Mouse (Mus musculus): Measurements from ENCODE around the gene 2310033P09Rik.

Gene 2310033P09Rik

DNA sequence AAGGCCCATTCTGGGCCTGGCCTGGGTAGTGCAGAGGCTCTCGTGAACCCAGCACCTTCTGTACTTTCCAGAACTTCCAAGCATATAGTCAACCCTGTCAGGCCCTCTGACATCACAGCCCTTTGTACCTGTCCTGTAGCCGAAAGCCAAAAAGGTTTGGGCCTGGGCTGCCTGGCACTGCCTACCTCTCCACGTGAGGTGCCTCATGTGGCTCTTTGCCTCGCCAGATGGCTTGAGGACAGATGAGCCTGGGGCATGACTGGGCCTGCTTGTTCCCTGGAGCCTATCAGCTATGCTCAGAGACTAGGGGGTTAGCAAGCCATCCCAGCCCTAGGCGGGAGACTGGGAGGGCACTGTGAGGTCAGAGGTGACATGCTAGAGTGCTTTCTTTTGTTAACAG lies 22.6 kb upstream of the 2310033P09Rik start:
- Histone ChIP-seq H3K4me3 (replicated peaks; ENCODE audit: low read length) (no peak overlapping the region), H3K9me3 (ENCODE audit: low read length) (no peaks in the 10 kb centered on the region), H3K36me3 (ENCODE audit: insufficient read depth, low read length) (peaks cover 79% of the 10 kb centered on the region), H3K27me3 (ENCODE audit: insufficient read depth, low read length) (no peaks in the 10 kb centered on the region), H3K4me1 (replicated peaks; ENCODE audit: low read depth, low read length) (peaks cover 56% of the 10 kb centered on the region)
- no peak for TF ChIP-seq NANOG (IDR thresholded peaks at IDR 0.05; ENCODE audit: borderline replicate concordance, low read length)
- TF ChIP-seq POU5F1 (IDR thresholded peaks at IDR 0.05; ENCODE audit: borderline replicate concordance, low read length): no peak
- no peak for TF ChIP-seq CTCF (conservative IDR thresholded peaks at IDR 0.05; ENCODE audit: low read length)

DNA sequence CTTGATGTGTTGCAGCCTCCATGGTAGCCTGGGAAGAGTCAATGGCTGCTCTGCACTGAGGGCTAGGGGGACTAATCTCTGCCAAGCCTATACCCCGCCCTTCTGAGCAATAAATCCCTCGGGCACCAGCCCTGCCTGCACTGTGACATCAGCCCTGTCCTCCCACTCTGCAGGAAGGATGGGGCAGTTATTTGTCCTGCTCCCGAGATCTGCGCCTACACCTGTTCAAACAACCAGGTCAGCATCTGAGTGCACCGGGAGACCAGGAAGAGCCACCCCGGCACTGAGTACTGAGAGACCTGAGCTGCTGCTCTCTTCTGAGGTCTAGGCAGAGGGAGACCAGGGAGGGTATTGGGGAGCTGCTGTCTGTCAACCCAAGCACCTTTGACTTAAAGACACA lies 20.4 kb upstream of the 2310033P09Rik start:
- Histone ChIP-seq H3K27me3 (ENCODE audit: insufficient read depth, low read length) (no peaks in the 10 kb centered on the region), H3K9me3 (ENCODE audit: low read length) (no peaks in the 10 kb centered on the region), H3K36me3 (ENCODE audit: insufficient read depth, low read length) (peaks cover 67% of the 10 kb centered on the region), H3K4me3 (replicated peaks; ENCODE audit: low read length) (no peak overlapping the region), H3K4me1 (replicated peaks; ENCODE audit: low read depth, low read length) (peaks cover 65% of the 10 kb centered on the region)
- TF ChIP-seq CTCF (conservative IDR thresholded peaks at IDR 0.05; ENCODE audit: low read length) (no peak), POU5F1 (IDR thresholded peaks at IDR 0.05; ENCODE audit: borderline replicate concordance, low read length) (no peak), NANOG (IDR thresholded peaks at IDR 0.05; ENCODE audit: borderline replicate concordance, low read length) (no peak)

DNA sequence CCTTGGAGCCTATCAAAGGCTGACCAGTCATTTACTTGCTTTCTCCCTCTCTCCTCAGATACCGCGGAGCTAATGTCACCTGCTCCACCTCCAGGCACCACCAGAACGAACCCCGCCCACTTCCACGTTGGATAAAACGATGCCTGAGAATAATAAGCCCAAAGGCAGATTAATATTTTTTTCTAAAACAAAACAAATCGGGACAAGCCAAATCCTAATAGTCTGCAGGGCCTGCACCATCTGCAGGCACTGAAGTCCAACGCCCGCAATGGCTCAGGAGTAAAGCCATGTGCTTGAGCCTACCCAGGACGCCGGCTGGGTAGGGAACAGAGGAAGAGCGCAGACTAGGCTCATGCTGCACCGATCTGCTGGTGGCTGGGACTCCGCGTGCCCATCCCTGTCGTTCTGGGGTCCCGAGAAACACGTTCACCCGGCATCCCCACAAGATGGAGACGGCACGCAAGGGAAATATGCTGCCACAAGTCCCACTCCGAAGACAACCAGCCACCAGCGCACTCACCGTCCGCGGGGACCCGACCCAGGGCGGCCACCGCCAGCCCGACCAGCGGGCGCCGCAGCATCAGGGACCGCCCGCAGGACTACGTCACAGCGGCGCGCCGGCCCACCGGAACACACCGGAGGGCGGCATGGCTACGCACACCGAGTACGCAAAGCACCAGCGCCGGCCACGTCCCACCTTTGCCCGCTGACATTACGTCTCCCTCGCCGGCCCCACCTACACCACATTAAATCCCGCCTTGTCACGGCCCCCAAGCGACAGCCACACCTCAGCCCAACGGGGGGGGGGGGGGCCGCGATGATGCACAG lies 16.7 kb upstream of the 2310033P09Rik start:
- no peaks in the 10 kb centered on the region for H3K9me3 ChIP-seq (ENCODE audit: low read length)
- peaks cover 30% of the 10 kb centered on the region for H3K36me3 ChIP-seq (ENCODE audit: insufficient read depth, low read length)
- peaks cover 51% of the 10 kb centered on the region for H3K4me1 ChIP-seq (replicated peaks; ENCODE audit: low read depth, low read length)
- TF ChIP-seq NANOG (IDR thresholded peaks at IDR 0.05; ENCODE audit: borderline replicate concordance, low read length) (no peak), POU5F1 (IDR thresholded peaks at IDR 0.05; ENCODE audit: borderline replicate concordance, low read length) (no peak), CTCF (conservative IDR thresholded peaks at IDR 0.05; ENCODE audit: low read length) (no peak)
- H3K4me3 ChIP-seq (replicated peaks; ENCODE audit: low read length): peak overlapping the region; percentile 90
- peaks cover 9% of the 10 kb centered on the region for H3K27me3 ChIP-seq (ENCODE audit: insufficient read depth, low read length)

DNA sequence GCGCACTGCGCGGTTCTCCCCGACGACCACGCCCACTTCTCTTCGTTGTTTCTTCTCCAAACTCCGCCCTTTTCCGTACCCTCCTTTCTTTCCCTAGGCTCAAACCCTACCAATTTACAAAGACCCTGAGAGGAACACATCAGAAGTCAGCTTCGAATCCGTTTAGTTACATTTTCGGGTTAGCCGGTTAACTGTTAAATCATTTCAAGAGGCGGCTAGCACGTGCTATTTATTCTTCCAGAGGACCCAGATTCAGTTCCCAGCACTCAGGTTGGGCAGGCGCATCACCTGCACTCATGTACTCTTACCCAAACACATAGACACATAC lies 16.1 kb upstream of the 2310033P09Rik start, which contains the start of gene Guk1:
Gene Guk1, minus strand, starts transcription at position 154 of the 328 bp plus-strand sequence.
- Histone ChIP-seq H3K4me1 (replicated peaks; ENCODE audit: low read depth, low read length) (peaks cover 46% of the 10 kb centered on the region), H3K36me3 (ENCODE audit: insufficient read depth, low read length) (peaks cover 24% of the 10 kb centered on the region), H3K27me3 (ENCODE audit: insufficient read depth, low read length) (peaks cover 9% of the 10 kb centered on the region), H3K4me3 (replicated peaks; ENCODE audit: low read length) (peak within 1 kb of the TSS; percentile 90), H3K9me3 (ENCODE audit: low read length) (no peaks in the 10 kb centered on the region)
- TF ChIP-seq NANOG (IDR thresholded peaks at IDR 0.05; ENCODE audit: borderline replicate concordance, low read length) (no peak), POU5F1 (IDR thresholded peaks at IDR 0.05; ENCODE audit: borderline replicate concordance, low read length) (no peak), CTCF (conservative IDR thresholded peaks at IDR 0.05; ENCODE audit: low read length) (no peak)

DNA sequence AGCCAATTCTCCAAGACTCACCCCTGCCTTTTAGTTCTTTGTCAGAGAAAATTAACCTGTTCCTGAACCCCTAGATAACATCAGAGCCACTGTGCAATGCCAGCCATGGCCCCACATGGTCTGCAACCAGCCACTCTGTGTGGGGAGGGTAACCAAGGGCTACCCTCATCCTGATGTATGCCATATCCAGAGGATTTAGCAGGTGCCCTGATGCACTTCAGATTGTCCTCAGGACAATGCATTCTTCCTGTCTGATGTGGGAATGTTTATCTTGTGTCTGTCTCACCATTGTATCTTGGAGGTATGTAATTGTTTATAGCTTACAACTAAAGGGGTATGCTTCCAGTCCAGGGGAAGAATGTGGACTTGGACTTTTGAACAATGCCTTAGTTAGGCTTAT lies 11.9 kb upstream of the 2310033P09Rik start:
- Histone ChIP-seq H3K4me3 (replicated peaks; ENCODE audit: low read length) (no peak overlapping the region), H3K36me3 (ENCODE audit: insufficient read depth, low read length) (no peaks in the 10 kb centered on the region), H3K4me1 (replicated peaks; ENCODE audit: low read depth, low read length) (peaks cover 14% of the 10 kb centered on the region), H3K9me3 (ENCODE audit: low read length) (no peaks in the 10 kb centered on the region), H3K27me3 (ENCODE audit: insufficient read depth, low read length) (peaks cover 13% of the 10 kb centered on the region)
- TF ChIP-seq CTCF (conservative IDR thresholded peaks at IDR 0.05; ENCODE audit: low read length) (no peak), NANOG (IDR thresholded peaks at IDR 0.05; ENCODE audit: borderline replicate concordance, low read length) (no peak), POU5F1 (IDR thresholded peaks at IDR 0.05; ENCODE audit: borderline replicate concordance, low read length) (no peak)

DNA sequence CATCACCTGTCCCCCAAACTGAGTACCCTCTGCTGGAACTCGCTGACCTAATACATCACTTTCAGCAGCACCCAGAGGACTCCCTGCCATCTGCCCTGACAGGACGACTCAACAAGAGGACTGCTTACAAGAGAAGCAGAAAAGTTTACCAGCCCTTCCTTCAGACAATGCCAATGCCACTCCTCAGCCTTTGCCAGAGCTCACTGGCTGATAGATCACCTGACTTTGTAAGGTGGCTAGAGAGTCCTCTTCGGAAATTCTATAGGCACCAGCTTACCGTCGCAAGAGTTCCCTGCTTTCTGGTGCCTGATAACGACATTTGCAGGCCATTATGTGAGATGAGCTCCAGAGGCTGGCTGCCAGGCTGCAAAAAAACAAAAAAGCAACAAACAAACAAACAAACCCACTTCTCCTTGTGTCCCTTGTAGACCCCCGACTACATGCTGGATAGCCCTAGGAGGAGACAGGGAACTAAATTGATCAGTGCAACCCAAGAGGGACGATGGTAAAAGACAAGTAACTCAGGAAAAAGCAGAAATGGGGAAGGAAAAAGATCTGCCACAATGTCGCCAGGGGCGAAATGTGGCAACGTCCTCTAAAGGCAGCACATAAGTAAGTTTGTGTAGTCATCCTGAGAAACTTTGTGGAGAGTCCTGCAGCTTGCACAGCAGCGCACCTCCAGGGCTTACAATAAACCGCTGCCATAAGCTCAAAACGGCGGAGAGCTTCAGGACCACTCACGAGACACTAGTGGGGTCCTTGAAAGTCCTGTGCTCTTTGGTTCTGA lies 6.7 kb upstream of the 2310033P09Rik start:
- Histone ChIP-seq H3K36me3 (ENCODE audit: insufficient read depth, low read length) (peaks cover 27% of the 10 kb centered on the region), H3K4me3 (replicated peaks; ENCODE audit: low read length) (peak overlapping the region; percentile 89), H3K27me3 (ENCODE audit: insufficient read depth, low read length) (peaks cover 7% of the 10 kb centered on the region), H3K9me3 (ENCODE audit: low read length) (no peaks in the 10 kb centered on the region), H3K4me1 (replicated peaks; ENCODE audit: low read depth, low read length) (peaks cover 17% of the 10 kb centered on the region)
- TF ChIP-seq NANOG (IDR thresholded peaks at IDR 0.05; ENCODE audit: borderline replicate concordance, low read length) (no peak), CTCF (conservative IDR thresholded peaks at IDR 0.05; ENCODE audit: low read length) (no peak), POU5F1 (IDR thresholded peaks at IDR 0.05; ENCODE audit: borderline replicate concordance, low read length) (no peak)

DNA sequence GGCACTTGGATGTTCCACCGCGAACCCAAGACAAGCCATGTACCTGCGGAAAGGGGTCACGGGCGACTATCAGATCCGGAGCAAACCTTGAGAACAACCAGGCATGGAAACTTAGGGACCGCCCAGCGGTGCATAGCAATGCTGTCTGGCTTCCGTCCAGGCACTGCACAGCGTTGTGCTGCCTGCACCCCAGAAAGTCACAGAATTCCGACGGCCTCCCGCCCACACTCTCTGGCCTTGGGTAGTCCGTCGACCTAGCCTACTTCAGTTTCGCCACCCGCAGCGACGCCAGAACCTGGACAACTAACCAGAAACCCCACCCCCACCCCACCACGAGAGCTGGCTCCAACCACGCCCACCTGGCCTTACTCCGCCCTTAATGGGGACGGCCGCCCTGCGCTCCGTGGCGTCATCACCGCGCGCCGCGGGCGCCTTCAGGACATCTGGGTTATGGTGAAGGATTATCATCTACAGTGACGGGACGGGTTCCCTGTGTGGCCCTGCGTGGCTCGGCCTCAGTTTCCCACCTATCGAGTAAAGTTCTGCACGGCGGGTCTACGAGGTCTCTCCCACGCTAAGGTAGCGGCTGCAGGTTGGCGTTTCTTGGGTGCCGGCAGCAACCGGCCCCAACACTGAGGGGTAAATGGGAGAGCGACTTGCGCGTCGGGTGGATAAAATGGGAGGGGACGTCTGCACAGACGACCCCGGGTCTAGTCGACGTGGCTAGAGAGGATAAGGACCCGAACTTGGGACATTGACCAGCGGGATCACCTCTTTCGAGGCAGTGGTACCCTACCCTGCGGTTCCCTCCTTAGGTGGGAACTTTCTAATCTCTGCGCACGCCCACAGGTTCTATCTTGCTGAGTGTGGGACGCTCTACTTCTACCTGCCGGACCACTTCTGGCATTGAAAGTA lies 5.8 kb upstream of the 2310033P09Rik start, which contains the start of gene Mrpl55:
Gene Mrpl55, plus strand, starts transcription at position 406 of the 915 bp plus-strand sequence.
- peaks cover 17% of the 10 kb centered on the region for H3K4me1 ChIP-seq (replicated peaks; ENCODE audit: low read depth, low read length)
- H3K27me3 ChIP-seq (ENCODE audit: insufficient read depth, low read length): peaks cover 7% of the 10 kb centered on the region
- H3K9me3 ChIP-seq (ENCODE audit: low read length): no peaks in the 10 kb centered on the region
- H3K36me3 ChIP-seq (ENCODE audit: insufficient read depth, low read length): peaks cover 36% of the 10 kb centered on the region
- TF ChIP-seq CTCF (conservative IDR thresholded peaks at IDR 0.05; ENCODE audit: low read length) (no peak), POU5F1 (IDR thresholded peaks at IDR 0.05; ENCODE audit: borderline replicate concordance, low read length) (no peak), NANOG (IDR thresholded peaks at IDR 0.05; ENCODE audit: borderline replicate concordance, low read length) (no peak)
- peak within 1 kb of the TSS; percentile 89 for H3K4me3 ChIP-seq (replicated peaks; ENCODE audit: low read length)
